Mouse (Mus musculus) heart, adult 2 months (tissue): ENCODE data around the gene Cux2. TPM values are rescaled to one million over a fixed set of nuclear protein-coding genes. Genes with fewer than 3 reads are reported as not detected.

Source experiments
- DNase-seq, 2 experiments: peaks; one replicate each; pipeline ENCODE4 v3.0.0; 2021
- H3K27ac ChIP-seq: fragments of 200-600 bp; 2 replicates; pipeline ENCODE4 v1.8.1; 2022
- H3K27me3 ChIP-seq: fragments of 200-500 bp; 2 replicates; pipeline ENCODE4 v1.6.1; 2012; ENCODE audit warnings: mild to moderate bottlenecking, low read length, inconsistent platforms, mixed read lengths; ENCODE audit not compliant: control insufficient read depth, insufficient read depth
- H3K36me3 ChIP-seq: fragments of 200-500 bp; 2 replicates; pipeline ENCODE4 v1.6.1; 2012; ENCODE audit warnings: low read length, inconsistent platforms; ENCODE audit not compliant: control insufficient read depth, insufficient read depth
- H3K4me1 ChIP-seq: fragments of 200-500 bp; 2 replicates; pipeline ENCODE4 v1.6.1; 2011; ENCODE audit warnings: low read length; ENCODE audit not compliant: control insufficient read depth, insufficient read depth
- H3K4me3 ChIP-seq: fragments of 200-600 bp; 2 replicates; pipeline ENCODE4 v1.8.1; 2022
- H3K79me2 ChIP-seq: fragments of 200-500 bp; replicated peaks from 2 replicates; pipeline ENCODE4 v1.6.1; 2012; ENCODE audit warnings: mild to moderate bottlenecking, inconsistent platforms, low read length, moderate library complexity, mixed read lengths; ENCODE audit not compliant: control insufficient read depth, insufficient read depth
- H3K9ac ChIP-seq: fragments of 200-500 bp; 2 replicates; pipeline ENCODE4 v1.6.1; 2012; ENCODE audit warnings: low read depth, mild to moderate bottlenecking, control low read depth, inconsistent platforms, low read length, mixed read lengths
- CTCF ChIP-seq: fragments of 200-600 bp; IDR thresholded peaks from 2 replicates; pipeline ENCODE4 v1.8.1; 2022; ENCODE audit warnings: antibody characterized with exemption, mild to moderate bottlenecking, moderate library complexity
- EP300 ChIP-seq: fragments of 200-500 bp; IDR thresholded peaks from 2 replicates; pipeline ENCODE4 v1.6.1; 2011; ENCODE audit warnings: low read depth, low read length, control low read depth; ENCODE audit not compliant: insufficient read depth
- POLR2A ChIP-seq: fragments of 200-500 bp; IDR thresholded peaks from 2 replicates; pipeline ENCODE4 v1.6.1; 2011; ENCODE audit warnings: mild to moderate bottlenecking, low read depth, low read length, control low read depth; ENCODE audit not compliant: insufficient read depth
- WGBS: fragments of 180-500 bp; shearing (Covaris S2); methylation state at CpG from one replicate; pipeline ENCODE4 v1.1.7; 2018; 5-methylcytosine and 5-hydroxymethylcytosine counted together
- intact Hi-C: fragments of 180-260 bp; cut with DNase I; formaldehyde crosslinking; loops from one replicate; pipeline ENCODE4 v1.15.1; 2025
- microRNA-seq, 2 experiments: library from miRNA; unstranded; fragments of <30 nt; microRNA quantifications; one replicate each; pipeline ENCODE4 v1.2.0; 2021
- polyA plus RNA-seq: library from polyadenylated mRNA; depleted of rRNA; stranded (reverse); fragments of >200 nt; gene quantifications from 2 replicates; pipeline ENCODE4 v1.2.3, GENCODE M21; 2012; rRNA removed
- total RNA-seq, 2 experiments: library from RNA; stranded (reverse); gene quantifications; 2 replicates each; pipeline ENCODE4 v1.2.3; 2021

Gene Cux2
- total and polyA plus RNA-seq, 3 experiments: 11.4 to 18.4 (median 18.1) TPM

GRCm38 (mm10) chr5:121810331-121811151 lies 239.4 kb downstream of the Cux2 start:
- Histone ChIP-seq H3K27me3 (no peaks in the 10 kb centered on the region), H3K36me3 (peaks cover 11% of the 10 kb centered on the region; the same call in 1 of the 2 replicates), H3K4me1 (peaks cover 30% of the 10 kb centered on the region), H3K79me2 (no peaks in the 10 kb centered on the region), H3K9ac (no peak overlapping the region), H3K27ac (peak overlapping the region; percentile 18; the same call in 1 of the 2 replicates), H3K4me3 (no peak overlapping the region)
- no peak for TF ChIP-seq POLR2A
- TF ChIP-seq CTCF: no peak
- TF ChIP-seq EP300: no peak
- WGBS: 81% methylated on average over 17 of the region's 17 CpGs
- intact Hi-C loops: no loop called here
- no peak for DNase-seq

DNA sequence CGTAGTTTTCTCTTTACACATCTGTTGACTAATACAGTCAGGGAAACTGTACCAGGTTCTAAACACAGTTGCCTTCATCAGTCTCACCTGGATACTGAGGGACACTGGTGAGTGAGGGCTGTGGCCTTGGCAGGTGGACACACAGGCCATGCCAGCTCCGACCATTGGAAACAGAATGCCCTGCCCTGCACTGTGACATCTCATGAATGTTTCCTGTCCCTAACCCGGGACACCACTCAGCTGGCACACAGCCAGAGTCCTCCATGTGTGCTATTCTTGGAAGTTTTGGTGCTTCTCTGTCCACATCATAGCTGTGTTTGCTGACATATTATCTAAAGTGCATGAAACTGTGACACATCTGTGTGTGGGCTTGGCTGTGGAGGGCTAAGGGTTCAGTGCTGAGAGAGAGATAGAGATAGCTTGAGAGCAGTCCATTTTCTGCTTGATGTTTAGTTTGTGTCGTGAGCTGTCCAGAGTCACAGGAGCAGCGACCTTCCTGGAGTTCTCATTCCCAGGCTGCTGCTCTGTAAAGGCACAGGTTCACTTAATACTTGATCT lies 240.2 kb downstream of the Cux2 start:
- H3K27ac ChIP-seq: peak overlapping the region; percentile 18; the same call in 1 of the 2 replicates
- no peaks in the 10 kb centered on the region for H3K79me2 ChIP-seq
- 15% methylated on average over 5 of the region's 5 CpGs for WGBS
- H3K27me3 ChIP-seq: no peaks in the 10 kb centered on the region
- intact Hi-C loops: no loop called here
- H3K9ac ChIP-seq: no peak overlapping the region
- TF ChIP-seq CTCF (no peak), POLR2A (no peak), EP300 (no peak)
- H3K4me1 ChIP-seq: peaks cover 30% of the 10 kb centered on the region
- peak; percentile 51 to 55 for DNase-seq
- H3K36me3 ChIP-seq: peaks cover 11% of the 10 kb centered on the region; the same call in 1 of the 2 replicates
- H3K4me3 ChIP-seq: no peak overlapping the region

DNA sequence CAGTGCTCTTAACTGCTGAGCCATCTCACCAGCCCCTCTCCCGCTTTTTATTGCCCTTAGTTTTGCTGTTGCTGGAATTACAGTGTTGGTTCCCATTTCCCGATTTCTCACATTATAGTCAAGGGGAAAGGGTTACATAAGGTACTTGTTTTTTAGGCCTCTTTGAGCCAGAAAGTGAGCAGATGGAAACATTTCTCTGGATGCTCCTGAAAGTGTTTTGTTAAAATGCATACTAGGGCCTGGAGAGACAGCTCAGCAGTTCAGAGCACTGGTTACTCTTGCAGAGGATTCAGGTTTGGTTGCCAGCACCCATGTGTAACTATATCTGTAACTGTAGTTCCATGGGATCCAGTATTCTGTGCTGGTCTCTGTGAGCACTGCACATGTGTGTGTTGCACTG lies 241.7 kb downstream of the Cux2 start:
- TF ChIP-seq EP300 (no peak), POLR2A (no peak), CTCF (no peak)
- peaks cover 13% of the 10 kb centered on the region for H3K36me3 ChIP-seq
- DNase-seq: no peak

GRCm38 (mm10) chr5:121807186-121807585 lies 242.7 kb downstream of the Cux2 start:
- peak overlapping the region; percentile 26 for H3K27ac ChIP-seq
- no peaks in the 10 kb centered on the region for H3K27me3 ChIP-seq
- 61% methylated on average over 3 of the region's 3 CpGs for WGBS
- H3K4me1 ChIP-seq: peaks cover 24% of the 10 kb centered on the region
- intact Hi-C loops: no loop called here
- DNase-seq: no peak
- H3K9ac ChIP-seq: no peak overlapping the region
- TF ChIP-seq POLR2A: no peak
- TF ChIP-seq EP300: no peak
- TF ChIP-seq CTCF: no peak
- H3K79me2 ChIP-seq: no peaks in the 10 kb centered on the region
- H3K36me3 ChIP-seq: peaks cover 13% of the 10 kb centered on the region
- no peak overlapping the region for H3K4me3 ChIP-seq

More for the DNA sequence above, 241.7 kb downstream of the Cux2 start:
- intact Hi-C loops: no loop called here
- Histone ChIP-seq H3K4me3 (no peak overlapping the region), H3K27me3 (no peaks in the 10 kb centered on the region), H3K79me2 (no peaks in the 10 kb centered on the region), H3K9ac (no peak overlapping the region), H3K4me1 (peaks cover 30% of the 10 kb centered on the region), H3K27ac (no peak overlapping the region)
- 86% methylated on average over 2 of the region's 2 CpGs for WGBS

Small RNA genes within 50 kb of the gene (microRNA-seq; reads per million reads assigned to microRNA genes)
- 1.5 to 3.9 reads per million in 2 experiments for gene Mir7031

Other genes starting within 250 kb of the Cux2 start
- gene Sh2b3, start 212.5 kb downstream of the Cux2 start, total RNA-seq: 10 to 100 TPM; 21.6 to 22.5 TPM
- gene Sh2b3, start 212.5 kb downstream of the Cux2 start, polyA plus RNA-seq: 19.3 and 20.1 TPM in 2 replicates
- 1 to 10 TPM; 9.3 TPM for gene Pheta1, start 201.1 kb downstream of the Cux2 start, total RNA-seq
- gene Pheta1, start 201.1 kb downstream of the Cux2 start, polyA plus RNA-seq: 12.5 and 12.7 TPM in 2 replicates
- gene Myl2, start 50.8 kb upstream of the Cux2 start, total RNA-seq: over 10,000 TPM; 18,797 to 22,206 TPM
- gene Myl2, start 50.8 kb upstream of the Cux2 start, polyA plus RNA-seq: 7,725 and 11,177 TPM in 2 replicates
- gene Ccdc63, start 90.7 kb upstream of the Cux2 start, total RNA-seq: under 1 TPM in 1 of 2 experiments, not detected in 1; 0.16 TPM
- 0.08 and 0.12 TPM in 2 replicates for gene Ccdc63, start 90.7 kb upstream of the Cux2 start, polyA plus RNA-seq
- gene Ppp1cc, start 108.2 kb upstream of the Cux2 start, total RNA-seq: 100 to 1,000 TPM; 101 to 127 TPM
- gene Ppp1cc, start 108.2 kb upstream of the Cux2 start, polyA plus RNA-seq: 59.7 and 87.8 TPM in 2 replicates
- gene Hvcn1, start 156.7 kb upstream of the Cux2 start, total RNA-seq: 1 to 10 TPM in 1 of 2 experiments, under 1 TPM in 1; 0.81 to 1.5 TPM
- 2.4 and 2.9 TPM in 2 replicates for gene Hvcn1, start 156.7 kb upstream of the Cux2 start, polyA plus RNA-seq
- gene Tctn1, start 214.4 kb upstream of the Cux2 start, total RNA-seq: 1 to 10 TPM; 3.2 to 3.9 TPM
- 9.4 and 9.8 TPM in 2 replicates for gene Tctn1, start 214.4 kb upstream of the Cux2 start, polyA plus RNA-seq
- 100 to 1,000 TPM; 108 to 133 TPM for gene Pptc7, start 234.3 kb upstream of the Cux2 start, total RNA-seq
- 77.5 and 122 TPM in 2 replicates for gene Pptc7, start 234.3 kb upstream of the Cux2 start, polyA plus RNA-seq